Mouse (Mus musculus): ENCODE measurements around the gene Fhl3. TPM values are rescaled to one million over a fixed set of nuclear protein-coding genes. Genes with fewer than 3 reads are reported as not detected.

The Fhl3 gene
- total RNA-seq (2014; rRNA removed) (5.0 and 6.9 TPM in 2 replicates), polyA plus RNA-seq (2015; fragmentation: Nextera tagmentation; extraction: Ambion mirVana) (1.7 and 2.0 TPM in 2 replicates)

- no peak for DNase-seq (ENCODE audit: low spot score)
- Histone ChIP-seq H3K36me3 (ENCODE audit: insufficient read depth, low read length) (no peaks in the 10 kb centered on the region), H3K27ac (ENCODE audit: low read depth, low read length) (no peak within 1 kb of the TSS), H3K4me1 (ENCODE audit: insufficient read depth, low read length) (peaks cover 4% of the 10 kb centered on the region; the same call in 1 of the 2 replicates), H3K9me3 (ENCODE audit: low read length) (no peaks in the 10 kb centered on the region), H3K4me2 (ENCODE audit: low read depth, low read length, poor library complexity, severe bottlenecking) (peak within 1 kb of the TSS; percentile 100), H3K4me3 (ENCODE audit: low read depth, low read length) (peak within 1 kb of the TSS; percentile 61), H3K9ac (replicated peaks; ENCODE audit: low read length, poor library complexity, severe bottlenecking) (peak within 1 kb of the TSS; percentile 60), H3K27me3 (ENCODE audit: insufficient read depth, low read length) (no peaks in the 10 kb centered on the region)
- under 1% methylated on average over 52 of the region's 59 CpGs for WGBS
- 0 out of 2 replicates have a peak, but pooled peaks have one; percentile 3 for TF ChIP-seq CTCF (IDR thresholded peaks at IDR 0.05)
- peak; percentile 32; the same call in 1 of the 2 replicates for ATAC-seq (ENCODE audit: low FRiP score)
These were observed at the start of gene Fhl3 for GRCm38 (mm10) chr4:124700248-124700971. Gene Fhl3, plus strand, starts transcription at chr4:124700701.

GRCm38 (mm10) chr4:124652886-124653285 is 47.6 kb upstream of the Fhl3 start:
- no peak overlapping the region for H3K9ac ChIP-seq (replicated peaks; ENCODE audit: low read length, poor library complexity, severe bottlenecking)
- DNase-seq (ENCODE audit: low spot score), result no peak
- H3K4me2 ChIP-seq (ENCODE audit: low read depth, low read length, poor library complexity, severe bottlenecking), result no peak overlapping the region

GRCm38 (mm10) chr4:124656518-124656853 is 44.0 kb upstream of the Fhl3 start, which contains the start of gene Pou3f1:
Gene Pou3f1, plus strand, starts transcription at chr4:124656807.
- ATAC-seq (ENCODE audit: low FRiP score), result no peak
- Histone ChIP-seq H3K27ac (ENCODE audit: low read depth, low read length) (peak within 1 kb of the TSS; percentile 65), H3K9me3 (ENCODE audit: low read length) (no peaks in the 10 kb centered on the region), H3K4me1 (ENCODE audit: insufficient read depth, low read length) (no peaks in the 10 kb centered on the region), H3K27me3 (ENCODE audit: insufficient read depth, low read length) (peaks cover 12% of the 10 kb centered on the region; the same call in 1 of the 2 replicates), H3K9ac (replicated peaks; ENCODE audit: low read length, poor library complexity, severe bottlenecking) (peak within 1 kb of the TSS; percentile 60), H3K4me2 (ENCODE audit: low read depth, low read length, poor library complexity, severe bottlenecking) (peak within 1 kb of the TSS; percentile 80), H3K36me3 (ENCODE audit: insufficient read depth, low read length) (no peaks in the 10 kb centered on the region), H3K4me3 (ENCODE audit: low read depth, low read length) (peak within 1 kb of the TSS; percentile 51)
- no peak; the same call in 1 of the 2 replicates for TF ChIP-seq CTCF (IDR thresholded peaks at IDR 0.05)
- WGBS, result 2% methylated on average over 15 of the region's 15 CpGs
- DNase-seq (ENCODE audit: low spot score), result no peak

More at GRCm38 (mm10) chr4:124652886-124653285, 47.6 kb upstream of the Fhl3 start:
- WGBS, result 13% methylated on average over 9 of the region's 9 CpGs
- no peak overlapping the region for H3K27ac ChIP-seq (ENCODE audit: low read depth, low read length)
- no peak overlapping the region for H3K4me3 ChIP-seq (ENCODE audit: low read depth, low read length)
- H3K9me3 ChIP-seq (ENCODE audit: low read length), result no peaks in the 10 kb centered on the region
- no peaks in the 10 kb centered on the region for H3K4me1 ChIP-seq (ENCODE audit: insufficient read depth, low read length)
- TF ChIP-seq CTCF (IDR thresholded peaks at IDR 0.05), result no peak; the same call in 1 of the 2 replicates
- H3K36me3 ChIP-seq (ENCODE audit: insufficient read depth, low read length), result no peaks in the 10 kb centered on the region
- ATAC-seq (ENCODE audit: low FRiP score), result no peak
- no peaks in the 10 kb centered on the region for H3K27me3 ChIP-seq (ENCODE audit: insufficient read depth, low read length)

- no peaks in the 10 kb centered on the region for H3K4me1 ChIP-seq (ENCODE audit: insufficient read depth, low read length)
- H3K4me3 ChIP-seq (ENCODE audit: low read depth, low read length), result peak overlapping the region; percentile 51
- H3K4me2 ChIP-seq (ENCODE audit: low read depth, low read length, poor library complexity, severe bottlenecking), result peak overlapping the region; percentile 80
- peak overlapping the region; percentile 60 for H3K9ac ChIP-seq (replicated peaks; ENCODE audit: low read length, poor library complexity, severe bottlenecking)
- no peaks in the 10 kb centered on the region for H3K9me3 ChIP-seq (ENCODE audit: low read length)
- peak overlapping the region; percentile 65 for H3K27ac ChIP-seq (ENCODE audit: low read depth, low read length)
- TF ChIP-seq CTCF (IDR thresholded peaks at IDR 0.05), result no peak; the same call in 1 of the 2 replicates
- peak; percentile 91 for ATAC-seq (ENCODE audit: low FRiP score)
- peaks cover 17% of the 10 kb centered on the region; the same call in 1 of the 2 replicates for H3K27me3 ChIP-seq (ENCODE audit: insufficient read depth, low read length)
- 3% methylated on average over 73 of the region's 92 CpGs for WGBS
- peak; percentile 80 for DNase-seq (ENCODE audit: low spot score)
- no peaks in the 10 kb centered on the region for H3K36me3 ChIP-seq (ENCODE audit: insufficient read depth, low read length)
These were observed 43.4 kb upstream of the Fhl3 start for GRCm38 (mm10) chr4:124656854-124657650.

GRCm38 (mm10) chr4:124657781-124658180 is 42.7 kb upstream of the Fhl3 start:
- DNase-seq (ENCODE audit: low spot score), result no peak
- TF ChIP-seq CTCF (IDR thresholded peaks at IDR 0.05), result no peak

More at GRCm38 (mm10) chr4:124657781-124658180, 42.7 kb upstream of the Fhl3 start:
- Histone ChIP-seq H3K4me2 (ENCODE audit: low read depth, low read length, poor library complexity, severe bottlenecking) (peak overlapping the region; percentile 80), H3K9me3 (ENCODE audit: low read length) (no peaks in the 10 kb centered on the region), H3K4me1 (ENCODE audit: insufficient read depth, low read length) (no peaks in the 10 kb centered on the region), H3K27me3 (ENCODE audit: insufficient read depth, low read length) (peaks cover 18% of the 10 kb centered on the region; the same call in 1 of the 2 replicates), H3K4me3 (ENCODE audit: low read depth, low read length) (peak overlapping the region; percentile 51), H3K27ac (ENCODE audit: low read depth, low read length) (0 out of 2 replicates have a peak overlapping the region, but pooled peaks have one; percentile 18), H3K36me3 (ENCODE audit: insufficient read depth, low read length) (no peaks in the 10 kb centered on the region), H3K9ac (replicated peaks; ENCODE audit: low read length, poor library complexity, severe bottlenecking) (peak overlapping the region; percentile 60)
- under 1% methylated on average over 43 of the region's 61 CpGs for WGBS
- ATAC-seq (ENCODE audit: low FRiP score), result peak; percentile 10; the same call in 1 of the 2 replicates

Measured in midbrain, postnatal 0 days (tissue).